Mouse (Mus musculus) bone marrow macrophage, adult 2 months (primary cell): ENCODE results near the gene Cox4i1.

ENCODE experiments used
- CTCF ChIP-seq: IDR thresholded peaks from 2 replicates; pipeline ENCODE4 v1.5.1; 2012; ENCODE audit warnings: low read depth, mild to moderate bottlenecking, low read length, moderate library complexity
- POLR2A ChIP-seq: IDR thresholded peaks from 2 replicates; pipeline ENCODE4 v1.6.1; 2012; ENCODE audit warnings: mild to moderate bottlenecking, low read depth, low read length, borderline replicate concordance

DNA sequence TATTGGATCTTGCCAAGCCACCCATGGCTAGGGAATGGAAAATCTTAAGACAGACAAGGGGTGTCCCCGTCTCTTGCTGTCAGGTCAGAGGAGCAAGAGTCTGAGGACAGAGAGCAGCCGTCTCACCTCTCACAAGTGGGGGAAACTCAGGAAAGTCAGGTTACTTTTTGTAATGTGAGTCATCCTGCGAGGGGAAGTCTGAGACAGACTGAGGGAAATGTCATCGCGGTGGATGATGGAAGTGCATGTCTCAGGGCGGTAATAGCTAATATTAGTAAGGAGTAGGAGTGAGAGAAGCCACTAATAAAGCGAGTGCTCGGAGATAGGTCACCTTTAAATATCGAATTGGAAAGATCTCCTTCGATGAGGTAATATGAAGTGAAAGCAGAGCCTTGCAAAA lies 41.2 kb downstream of the Cox4i1 start:
- no peak for TF ChIP-seq CTCF
- no peak for TF ChIP-seq POLR2A
